In genomic region chr17:46315813-46316212, GRCm38 (mm10) we compare ENCODE assay signal across 32 mouse cellular contexts. TPM values are rescaled to one million over a fixed set of nuclear protein-coding genes. Genes with fewer than 3 reads are reported as not detected.
"Had no signal": no experiment of that assay in that cellular context is flagged by ENCODE, and none has a peak within 500 bp of the region (broad histone marks: within the 10 kb centered on the region; RNA-seq: fewer than 3 reads in every experiment).

No protein-coding gene starts in this region.

- DNase-seq: left cerebral cortex, postnatal 4 days; liver; liver, embryonic 13.5 days; liver, postnatal 0 days; lung, adult 18-20 months; lung, adult 2 months; lung, embryonic 14.5 days; lung, postnatal 10 days; lung, postnatal 14 days; lung, postnatal 36 days; lung, postnatal 4 days; midbrain, embryonic 14.5 days had no signal

- H3K36me3 ChIP-seq: liver, embryonic 13.5 days; liver, embryonic 15.5 days; lung, embryonic 15.5 days; midbrain, embryonic 15.5 days had no signal

- H3K4me3 ChIP-seq: limb, embryonic 10.5 days; limb, embryonic 12.5 days; limb, embryonic 13.5 days; limb, embryonic 15.5 days; liver, embryonic 12.5 days; liver, embryonic 13.5 days; liver, embryonic 15.5 days; lung, embryonic 15.5 days; megakaryocyte, embryonic 14.5 days; midbrain, embryonic 10.5 days; midbrain, embryonic 12.5 days; midbrain, embryonic 13.5 days; midbrain, embryonic 15.5 days; myocyte; neural tube, embryonic 12.5 days had no signal

- H3K27me3 ChIP-seq: limb, embryonic 12.5 days; limb, embryonic 13.5 days; limb, embryonic 15.5 days; liver, embryonic 13.5 days; liver, embryonic 15.5 days; lung, embryonic 15.5 days; megakaryocyte, embryonic 14.5 days; midbrain, embryonic 12.5 days; midbrain, embryonic 13.5 days; midbrain, embryonic 15.5 days; neural tube, embryonic 12.5 days had no signal

RNA-seq across cellular contexts. Expression of gene Dlk2, which starts 18.6 kb away (rescaled TPM):
- total RNA-seq: liver, adult 2 months; megakaryocyte progenitor cell, adult 5-6 weeks; megakaryocyte, adult 5-6 weeks; megakaryocyte-erythroid progenitor cell, adult 5-6 weeks; monocyte, adult 5-6 weeks had no signal
- polyA plus RNA-seq: liver, adult 2 months; liver, embryonic 12.5 days; liver, embryonic 15.5 days; liver, postnatal 0 days; macrophage had no signal
